Mouse (Mus musculus) bone marrow macrophage, adult 2 months (primary cell): Measurements from ENCODE around the gene Olfr767.

Source experiments
- CTCF ChIP-seq: IDR thresholded peaks from 2 replicates; pipeline ENCODE4 v1.5.1; 2012; ENCODE audit warnings: low read depth, mild to moderate bottlenecking, low read length, moderate library complexity
- POLR2A ChIP-seq: IDR thresholded peaks from 2 replicates; pipeline ENCODE4 v1.6.1; 2012; ENCODE audit warnings: mild to moderate bottlenecking, low read depth, low read length, borderline replicate concordance

DNA sequence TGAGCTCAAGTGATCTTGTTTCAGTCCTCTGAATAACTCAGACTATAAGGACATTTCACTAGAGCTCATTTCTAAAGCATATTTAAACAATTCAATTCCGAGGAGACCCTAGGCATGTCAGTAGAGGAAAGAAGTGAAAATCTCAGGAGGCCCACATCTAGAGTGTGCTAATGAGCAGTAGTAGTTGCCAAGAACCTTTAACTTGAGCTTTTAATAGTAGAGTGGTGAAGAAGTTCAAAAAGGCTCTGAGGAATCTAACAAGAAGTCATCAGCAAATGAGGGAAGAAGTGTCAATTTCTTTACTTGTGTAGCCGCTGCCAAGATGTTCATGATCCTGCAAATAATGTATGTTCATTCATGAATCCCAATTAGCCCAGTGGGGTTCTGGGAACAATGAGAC lies 13.8 kb downstream of the Olfr767 start, which contains the start of gene Olfr766-ps1:
- TF ChIP-seq CTCF (no peak), POLR2A (no peak)
